Mouse (Mus musculus) adrenal gland, adult 18-20 months (tissue): ENCODE data around the gene Bud23. TPM values are rescaled to one million over a fixed set of nuclear protein-coding genes. Genes with fewer than 3 reads are reported as not detected.
"Not testable (repeated sequence)": the region's sequence is repeated elsewhere in the genome, so short reads cannot be mapped to it uniquely, and the experiment has no call there.

Experiments
- DNase-seq, 2 experiments: peaks; one replicate each; pipeline ENCODE4 v3.0.0; 2021 to 2022; ENCODE audit warnings: low spot score in 2 of 2
- long read RNA-seq, 2 experiments: library from polyadenylated mRNA; stranded (forward); transcript quantifications; one replicate each; pipeline ENCODE4 v2.0.0; 2021
- total RNA-seq, 2 experiments: library from RNA; stranded (reverse); gene quantifications; 1 replicate in 1 of 2; 2 replicates in 1 of 2; pipeline ENCODE4 v1.2.3; 2021

Gene Bud23
- 10 to 100 TPM; 45.7 to 55.0 TPM for total RNA-seq
- long read RNA-seq, experiment 1, partial matches to known transcripts, result 27 of 30 reads
- long read RNA-seq, experiment 1, other reads (novel, unspliced or antisense), result 3 of 30 reads
- long read RNA-seq, experiment 2, partial matches to known transcripts, result 81 of 87 reads
- long read RNA-seq, experiment 2, other reads (novel, unspliced or antisense), result 4 of 87 reads

DNA sequence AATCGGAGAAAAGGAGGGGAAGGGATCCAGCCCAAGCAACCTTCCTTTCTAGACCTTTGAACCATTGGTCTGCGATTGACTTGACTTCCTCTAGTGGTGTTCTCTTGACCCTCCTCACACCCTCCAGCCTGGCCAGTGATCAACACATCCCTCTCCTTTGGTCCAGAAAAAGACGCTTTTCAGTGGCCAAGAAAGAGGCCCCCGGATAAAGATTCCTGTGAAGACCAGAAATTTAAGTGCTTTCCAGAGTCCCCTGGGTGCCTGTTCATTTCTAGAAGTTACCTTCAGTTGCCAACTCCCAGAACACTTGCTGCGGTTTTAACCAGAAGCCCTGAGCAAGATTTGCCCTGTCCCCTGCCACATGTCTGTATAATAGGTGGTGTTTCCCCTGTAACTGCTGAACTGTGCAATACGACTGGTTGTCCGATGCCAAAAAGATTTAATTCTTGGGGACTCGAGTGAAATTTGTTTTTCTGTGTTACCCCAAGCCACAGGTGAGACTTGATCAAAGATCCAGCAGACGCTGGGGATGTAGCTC is at the start of gene Bud23:
TSS of gene Bud23 (minus strand) at position 51 of the 538 bp plus-strand sequence.
- not testable (repeated sequence) for DNase-seq

DNA sequence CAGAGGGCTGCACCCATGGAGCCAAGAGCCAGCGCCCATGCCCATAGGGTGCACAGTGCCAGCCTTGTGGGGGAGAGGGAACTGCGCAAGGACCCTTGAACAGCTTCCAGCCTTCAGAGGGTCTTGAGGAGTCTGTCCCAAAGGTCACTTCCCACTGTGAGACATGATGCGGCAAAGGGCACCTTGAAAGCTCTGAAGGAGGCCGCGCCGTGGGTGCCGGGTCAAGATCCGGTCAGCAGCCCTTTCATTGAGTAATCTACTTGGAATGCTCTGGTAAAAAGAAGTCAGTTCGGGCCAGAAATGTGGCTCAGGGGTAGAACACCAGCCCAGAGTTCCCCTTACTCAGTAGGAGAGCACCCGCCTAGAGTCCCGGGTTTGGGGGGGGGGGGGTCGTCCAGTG is 49.0 kb upstream of the Bud23 start:
- no peak for DNase-seq

DNA sequence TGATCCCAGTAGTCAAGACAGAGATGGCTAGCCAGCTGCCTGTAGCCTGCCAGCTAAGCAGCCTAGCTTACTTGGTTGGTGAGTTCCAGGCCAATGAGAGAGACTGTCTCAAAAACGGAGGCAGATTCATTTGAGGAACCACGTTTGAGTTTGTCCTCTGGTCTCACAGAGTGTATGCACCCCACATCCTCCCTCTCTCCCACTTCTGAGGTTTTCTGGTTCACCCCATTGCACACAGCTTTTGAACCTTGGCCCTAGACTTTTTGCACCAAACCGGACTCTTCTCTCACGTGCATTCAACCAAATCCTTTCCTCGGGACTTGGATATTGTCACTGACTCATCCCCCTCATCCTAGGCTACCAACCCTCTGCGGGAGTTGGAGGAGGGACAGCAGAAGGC is 45.2 kb upstream of the Bud23 start:
- no peak for DNase-seq

DNA sequence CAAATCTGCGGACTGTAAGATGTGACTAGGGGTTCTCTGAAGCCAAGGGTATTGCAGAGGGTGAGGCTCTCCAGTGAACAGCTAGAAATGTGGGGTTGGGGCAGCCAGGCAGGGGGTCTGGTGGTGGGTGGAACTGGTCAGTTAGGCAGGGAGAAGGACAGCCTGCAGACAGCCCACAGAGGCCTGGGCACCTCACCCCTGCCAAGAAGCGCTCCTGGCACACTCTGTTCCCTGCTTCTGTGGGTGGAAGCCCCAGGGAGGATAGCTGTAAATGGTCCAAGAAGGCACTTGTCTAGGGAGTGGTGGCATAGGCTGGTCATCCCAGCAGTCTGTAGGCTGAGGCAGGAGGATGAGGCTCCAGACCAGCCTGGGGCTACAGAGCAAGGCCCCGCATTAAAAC is 44.7 kb upstream of the Bud23 start:
- no peak for DNase-seq

DNA sequence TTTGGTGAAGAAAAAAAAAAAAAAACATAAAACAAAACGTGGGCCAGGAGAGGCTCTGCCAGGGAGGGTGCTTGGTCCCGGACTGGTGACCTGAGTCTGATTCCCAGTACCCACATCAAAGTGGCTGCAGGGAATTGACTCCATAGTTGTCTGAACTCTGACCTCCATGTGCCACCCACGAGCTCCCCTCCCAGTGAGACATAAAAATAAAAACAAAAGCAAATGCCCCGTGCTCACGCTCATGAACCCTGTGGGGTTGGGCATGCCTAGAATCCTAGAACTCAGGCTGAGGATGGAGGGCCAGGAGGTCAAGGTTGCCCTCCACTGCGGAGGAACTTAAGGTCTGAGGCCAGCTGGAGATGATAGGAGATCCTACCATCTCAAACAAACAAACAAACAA is 44.3 kb upstream of the Bud23 start:
- DNase-seq, result no peak

DNA sequence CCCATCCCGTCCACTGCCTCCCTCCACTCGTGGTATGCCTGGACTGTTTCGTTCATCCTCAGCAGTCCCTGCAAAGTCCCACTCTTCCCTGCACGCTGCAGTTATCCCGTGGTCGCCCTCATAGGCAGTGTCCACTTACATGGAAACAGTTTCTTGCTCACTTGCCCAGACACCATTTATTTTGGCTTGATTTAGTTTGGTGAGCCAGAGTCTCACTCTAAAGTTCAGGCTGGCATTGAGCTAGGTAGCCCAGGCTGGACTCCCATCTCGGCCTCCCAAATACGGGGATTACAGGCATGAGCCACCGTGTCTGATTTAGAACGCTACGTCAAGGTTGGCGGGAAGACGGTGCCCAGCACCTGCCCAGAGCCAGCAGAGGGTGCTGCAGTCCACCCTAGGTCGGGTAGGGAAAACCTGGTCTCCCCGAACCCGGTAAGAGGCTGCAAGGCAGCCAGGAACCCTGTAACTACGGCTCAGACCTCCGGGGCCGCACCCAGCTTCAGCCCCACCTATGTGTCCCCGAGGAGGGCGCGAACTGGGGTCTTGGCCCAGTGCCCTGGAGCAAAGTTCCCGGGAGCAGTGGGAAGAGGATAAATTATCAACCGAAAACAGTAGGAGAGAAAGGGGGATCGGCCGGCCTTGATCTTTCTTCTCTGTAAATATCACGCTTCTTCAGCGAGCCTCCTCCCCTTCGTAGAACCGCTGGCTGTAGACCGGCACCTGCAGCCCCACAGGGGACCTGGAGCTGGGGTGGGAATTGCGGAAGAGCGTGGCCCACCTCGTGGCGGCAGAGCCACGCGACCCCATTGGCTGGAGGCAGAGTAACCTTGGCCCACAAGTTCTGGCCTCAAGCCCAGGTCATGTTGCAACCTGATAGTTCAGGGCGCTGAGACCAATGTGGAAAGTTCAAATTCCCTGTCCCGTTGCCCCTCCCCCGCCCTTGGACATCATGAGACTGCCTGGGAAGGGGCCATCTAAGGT is 43.1 kb upstream of the Bud23 start:
- peak; percentile 66 to 70 for DNase-seq

DNA sequence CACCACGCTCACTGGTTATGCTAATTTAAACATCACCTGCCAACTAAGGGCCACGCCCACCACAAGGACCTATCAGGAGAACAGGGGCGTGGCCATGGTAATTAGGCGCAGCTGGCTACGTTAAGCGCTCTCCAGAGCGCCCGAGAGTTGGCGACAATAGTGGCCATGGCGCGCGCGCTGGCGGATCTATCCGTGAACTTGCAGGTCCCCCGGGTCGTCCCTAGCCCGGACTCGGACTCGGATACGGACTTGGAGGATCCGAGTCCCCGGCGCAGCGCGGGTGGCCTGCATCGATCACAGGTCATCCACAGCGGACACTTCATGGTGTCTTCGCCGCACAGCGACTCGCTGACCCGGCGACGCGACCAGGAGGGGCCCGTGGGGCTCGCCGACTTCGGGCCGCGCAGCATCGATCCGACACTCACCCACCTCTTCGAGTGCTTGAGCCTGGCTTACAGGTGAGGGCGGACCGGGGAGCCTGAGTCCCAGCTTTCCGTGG is 42.0 kb upstream of the Bud23 start:
- peak; percentile 80 to 85 for DNase-seq

DNA sequence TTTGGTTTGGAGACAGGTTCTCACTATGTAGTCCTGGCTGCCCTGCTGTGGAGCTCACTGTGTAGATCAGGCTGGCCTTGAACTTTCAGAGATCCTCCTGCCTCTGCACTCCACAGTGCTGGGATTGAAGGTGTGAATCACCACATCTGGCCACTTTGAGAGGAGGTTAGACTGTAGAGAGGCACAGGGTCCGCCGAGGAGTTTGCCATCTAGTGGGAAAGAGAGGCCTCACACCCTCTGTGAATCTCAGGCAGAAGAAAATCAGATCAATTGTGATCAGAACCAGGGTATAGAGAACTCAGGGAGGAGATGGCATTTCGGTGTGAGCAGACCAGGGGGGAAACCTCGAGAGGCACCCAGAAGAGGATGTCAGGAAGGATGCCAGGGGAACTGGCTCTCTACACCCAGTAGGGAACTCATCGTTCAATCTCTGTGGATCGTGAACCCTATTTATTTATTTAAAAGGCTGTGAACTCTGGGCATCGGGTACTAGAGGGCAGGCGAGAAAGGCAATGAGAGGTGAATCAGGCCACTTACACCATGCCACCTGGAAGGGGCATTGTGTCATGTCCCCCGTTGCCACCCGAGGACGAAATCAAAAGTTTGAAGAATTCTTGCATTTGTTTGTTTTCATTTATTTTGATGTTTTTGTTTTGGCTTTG is 39.4 kb upstream of the Bud23 start:
- DNase-seq, result no peak

DNA sequence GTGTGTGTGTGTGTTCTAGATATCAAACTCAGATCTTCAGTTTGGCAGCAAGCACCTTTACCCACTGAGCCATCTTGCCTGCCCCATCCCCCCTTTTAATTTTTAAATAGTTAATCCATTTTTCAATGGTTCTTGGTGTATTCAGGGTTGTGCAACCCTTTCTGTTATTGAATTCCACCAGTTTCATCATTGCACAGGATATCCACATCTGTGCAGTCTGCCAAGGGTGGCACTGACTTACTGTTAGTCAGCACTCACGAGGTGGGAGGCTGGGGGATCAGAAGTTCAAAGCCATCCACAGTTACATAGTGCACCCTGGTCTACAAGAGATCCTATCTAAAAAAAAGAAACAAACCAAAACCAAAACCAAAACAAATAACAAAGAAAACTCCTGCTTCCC is 36.2 kb upstream of the Bud23 start:
- DNase-seq, result no peak

DNA sequence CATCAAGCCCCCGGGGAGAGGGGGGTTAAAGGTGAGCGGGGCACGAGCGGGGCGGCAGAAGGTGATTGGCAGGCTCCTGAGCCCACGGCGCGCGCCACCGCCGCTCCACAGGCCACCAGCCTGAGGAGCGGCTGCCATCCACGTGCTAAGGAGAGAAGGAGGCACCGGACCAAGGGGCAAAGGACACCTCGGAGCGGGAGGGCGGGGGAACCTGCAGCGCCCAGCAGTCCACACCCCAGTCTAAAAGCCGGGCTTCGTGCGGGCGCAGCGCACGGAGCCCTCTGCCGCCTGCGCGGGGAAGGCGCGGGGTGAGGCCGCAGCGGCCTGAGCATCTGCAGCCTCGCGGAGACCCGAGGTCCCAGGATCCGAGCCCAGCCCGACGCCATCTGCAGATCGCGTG is 24.9 kb upstream of the Bud23 start, which contains the start of gene Mlxipl:
TSS of gene Mlxipl (plus strand) at position 238 of the 400 bp plus-strand sequence.
- DNase-seq, result no peak

DNA sequence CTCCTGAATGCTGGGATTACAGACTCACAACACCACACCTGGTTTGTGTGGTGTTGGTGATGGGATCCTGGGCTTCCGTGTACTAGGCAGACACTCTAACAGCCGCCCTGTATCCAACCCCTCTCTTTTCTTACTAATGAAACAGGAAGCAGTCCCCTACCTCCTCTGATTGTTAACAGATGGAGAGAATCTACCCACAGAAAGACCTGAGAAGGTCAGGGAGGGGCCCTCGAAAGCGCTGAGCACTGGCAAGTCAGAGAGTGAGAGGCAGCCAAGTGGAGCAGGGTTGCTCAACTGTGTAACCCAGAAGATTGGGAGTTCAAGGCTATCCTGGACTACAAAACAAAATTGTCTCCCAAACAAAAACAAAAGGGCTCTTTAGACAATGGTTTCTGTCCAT is 22.1 kb upstream of the Bud23 start:
- DNase-seq, result no peak

DNA sequence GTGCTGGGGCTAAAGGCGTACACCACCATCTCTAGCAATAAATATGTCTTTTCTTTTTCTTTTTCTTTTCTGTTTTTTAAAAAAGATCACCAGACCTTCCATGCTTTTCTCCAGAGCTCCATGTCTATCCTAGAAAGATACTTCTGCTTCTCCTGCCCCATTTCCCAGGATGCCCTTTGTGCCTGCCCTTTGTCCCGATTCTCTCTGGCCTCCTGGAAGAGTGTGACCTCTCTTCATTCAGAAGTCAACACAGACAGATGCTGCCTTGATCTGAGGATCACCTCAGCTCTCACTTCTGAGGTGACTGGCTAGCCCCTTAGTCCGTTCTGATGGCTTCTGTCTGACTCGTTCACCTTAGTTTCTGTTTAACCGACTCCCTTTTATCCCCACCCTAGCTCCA is 15.8 kb upstream of the Bud23 start:
- no peak for DNase-seq

DNA sequence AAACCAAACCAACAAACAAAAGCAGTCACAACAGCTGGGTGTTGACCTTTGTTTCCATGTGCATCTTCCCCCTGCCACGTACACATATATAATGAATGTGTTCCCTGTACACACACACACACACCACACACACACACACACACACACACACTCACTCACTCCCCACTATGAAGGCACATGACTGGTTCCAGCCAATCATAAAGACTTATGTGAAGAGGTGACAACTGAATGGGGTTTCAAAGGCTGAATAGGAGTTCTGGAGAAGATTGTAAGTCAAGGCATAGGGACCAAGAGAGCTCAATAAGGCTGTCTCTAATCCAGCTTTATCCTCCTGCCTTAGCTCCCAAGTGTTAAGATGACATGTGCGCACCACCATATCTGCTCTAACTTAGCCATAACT is 14.8 kb upstream of the Bud23 start:
- DNase-seq, result no peak

DNA sequence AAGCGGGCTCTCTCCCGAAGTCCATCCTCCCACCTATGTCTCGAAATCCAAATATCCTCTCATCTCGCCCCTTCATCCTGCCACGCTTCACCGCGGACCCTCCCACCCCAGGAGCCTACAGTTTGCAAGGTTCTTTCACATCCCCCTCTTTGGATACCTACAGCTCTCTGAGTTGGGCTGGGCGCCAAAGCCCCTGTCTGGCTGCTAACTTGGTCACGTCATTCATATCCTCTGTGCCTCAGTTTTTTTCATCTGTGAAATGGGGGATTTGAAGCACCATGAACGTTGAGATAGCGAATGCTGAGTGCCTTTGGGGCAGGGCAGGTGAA is 13.7 kb upstream of the Bud23 start:
- no peak for DNase-seq

DNA sequence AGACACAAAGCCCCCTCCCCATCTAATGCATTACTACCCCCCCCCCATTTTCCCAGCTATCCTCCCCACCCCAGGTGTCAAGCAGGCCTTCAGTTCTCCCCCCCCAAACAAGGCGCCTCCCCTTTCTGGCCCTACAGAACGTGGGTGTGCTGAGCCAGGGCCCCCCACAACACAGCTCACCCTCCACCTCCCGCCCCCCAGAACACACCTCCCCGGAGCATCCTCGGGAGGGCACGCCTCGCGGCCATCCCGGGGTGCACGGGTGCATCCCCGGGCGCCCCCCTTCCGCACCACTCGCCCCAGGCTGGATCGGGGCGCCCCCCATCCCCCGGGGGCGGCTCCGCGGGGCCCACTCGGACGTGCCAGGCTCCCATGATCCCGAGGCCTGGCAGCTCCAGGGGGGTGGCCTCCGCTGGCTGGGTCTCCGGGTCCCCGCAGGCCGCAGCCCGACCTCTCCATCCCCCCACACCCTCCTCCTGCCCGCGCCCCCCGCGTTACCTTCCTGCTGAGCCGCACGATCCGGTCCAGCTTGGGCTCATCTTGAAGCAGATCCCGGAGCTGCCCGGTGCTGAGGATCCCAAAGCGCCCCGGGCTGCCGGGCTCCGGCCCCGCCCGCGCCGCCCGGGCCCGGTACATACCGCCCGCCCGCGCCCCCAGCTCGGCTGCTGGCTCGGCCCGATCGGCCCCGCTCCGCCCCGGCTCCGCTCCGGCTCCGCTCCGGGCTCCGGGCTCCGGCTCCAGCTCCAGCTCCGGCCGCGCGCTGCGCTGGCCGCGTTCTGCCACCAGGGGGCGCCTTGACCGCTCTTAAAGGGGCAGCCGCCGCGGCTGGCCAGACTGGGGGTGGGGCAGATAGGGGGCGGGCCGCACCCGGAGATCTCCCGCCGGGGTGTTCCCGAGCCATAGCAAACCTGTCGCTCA is 13.1 kb upstream of the Bud23 start, which contains the start of gene Vps37d:
TSS of gene Vps37d (minus strand) at position 703 of the 918 bp plus-strand sequence.
- peak; percentile 97 to 99 for DNase-seq

DNA sequence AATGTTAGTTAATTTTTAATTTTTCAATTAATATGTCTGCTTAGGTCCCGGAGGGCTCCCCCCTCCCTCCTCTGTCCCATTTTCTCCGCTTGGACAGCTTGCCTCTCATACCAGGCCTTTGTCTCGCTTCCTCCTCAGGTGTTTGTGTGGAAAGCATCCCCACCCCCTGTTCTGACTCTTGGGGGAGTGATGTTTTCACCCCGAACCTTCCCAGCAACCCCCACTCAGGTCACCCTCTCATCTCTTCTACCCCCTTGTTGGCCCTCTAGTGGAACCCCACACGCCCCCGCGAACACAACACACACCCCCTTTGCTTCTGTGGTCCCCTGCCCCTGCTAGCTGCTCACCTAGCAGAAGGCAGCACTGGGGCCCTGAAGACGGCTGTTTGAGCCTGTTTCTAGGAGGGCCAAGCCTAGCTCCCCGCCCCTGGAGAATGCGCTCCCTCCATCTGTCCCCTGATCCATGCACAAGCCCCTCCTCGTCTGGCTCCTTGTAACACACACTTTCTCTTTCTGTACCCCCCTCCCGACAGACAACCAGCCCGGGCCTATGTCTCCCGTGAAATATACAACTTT is 12.3 kb upstream of the Bud23 start:
- DNase-seq, result no peak

DNA sequence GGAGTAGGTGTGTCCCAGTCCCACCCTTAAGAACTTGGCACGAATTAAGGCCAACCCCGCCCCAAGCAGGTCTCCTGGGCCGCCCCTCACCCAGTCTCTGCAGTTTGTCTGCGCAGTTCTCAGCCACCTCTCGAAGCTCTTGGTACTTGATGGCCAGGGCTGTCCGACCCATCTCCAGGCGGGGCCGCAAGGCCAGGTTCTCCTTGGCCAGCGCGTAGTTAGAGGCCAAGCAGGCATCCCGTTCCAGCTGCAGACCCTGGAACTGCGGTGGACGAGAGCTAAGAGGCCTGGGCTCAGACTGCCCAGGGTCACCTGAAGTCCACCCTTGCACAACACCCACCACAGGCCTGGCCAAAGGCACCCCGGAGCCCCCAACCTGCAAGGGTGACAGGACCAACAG is 11.6 kb upstream of the Bud23 start:
- no peak for DNase-seq

DNA sequence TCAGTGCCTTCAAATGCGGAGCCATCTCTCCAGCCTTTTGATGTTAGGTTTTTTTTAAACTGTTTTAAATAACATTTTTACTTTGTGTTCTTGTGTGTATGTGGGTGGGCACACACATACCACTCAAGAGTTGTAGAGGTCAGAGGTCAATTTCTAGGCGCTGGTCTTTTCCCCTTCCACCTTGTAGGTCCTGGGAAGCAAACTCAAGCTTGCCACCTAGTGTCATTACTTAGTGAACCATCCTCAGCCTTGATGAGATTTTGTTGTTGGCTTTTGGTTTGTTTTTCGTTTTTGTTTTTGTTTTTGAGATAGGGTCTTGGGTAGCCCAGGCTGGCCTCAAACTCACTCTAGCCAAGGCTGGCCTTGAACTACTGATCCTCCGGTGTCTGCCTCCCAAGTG is 10.9 kb upstream of the Bud23 start:
- DNase-seq, result no peak

DNA sequence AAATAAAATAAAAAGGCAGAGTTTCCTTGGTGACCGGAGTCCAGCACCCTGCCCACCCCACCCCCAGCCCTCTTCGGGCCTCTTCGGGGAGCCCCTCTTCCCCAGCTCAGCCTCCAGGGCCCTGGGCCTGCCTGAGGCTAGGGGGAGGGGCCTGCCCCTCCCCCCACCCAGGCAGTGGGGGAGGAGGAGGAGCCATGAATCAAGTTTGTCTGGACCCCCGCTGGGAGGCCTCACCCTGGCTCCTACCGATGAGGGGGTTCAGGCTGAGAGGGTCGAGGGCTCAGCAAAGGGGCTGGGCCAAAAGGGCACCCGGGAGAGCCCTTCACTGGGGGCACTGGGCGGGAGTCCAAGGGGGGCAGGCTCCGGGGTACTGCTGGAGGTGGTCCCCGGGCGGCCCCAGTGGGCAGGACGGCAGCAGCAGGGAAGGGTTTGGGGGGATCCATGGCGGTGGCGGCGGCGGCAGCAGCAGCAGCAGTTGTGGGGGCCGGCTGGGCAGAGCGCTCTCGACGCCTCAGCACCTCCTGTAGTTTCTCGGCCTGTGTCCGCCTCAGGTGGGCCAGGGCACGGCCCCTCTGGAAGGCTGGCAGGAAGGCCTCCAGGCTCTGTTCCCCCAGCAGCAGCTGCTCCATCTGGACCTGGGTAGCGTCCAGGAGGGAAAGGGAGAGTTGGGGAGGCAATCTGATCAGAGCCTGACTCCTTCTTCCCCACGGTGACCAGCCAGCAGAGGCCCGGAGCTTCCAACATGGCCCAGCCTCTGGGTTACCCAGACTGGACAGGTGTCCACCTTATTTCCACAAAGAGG is 8.8 kb upstream of the Bud23 start:
- DNase-seq, result no peak
